Mouse (Mus musculus): Measurements from ENCODE around the gene Madcam1.

GRCm38 (mm10) chr10:79700676-79701075, 36.3 kb downstream of the Madcam1 start:
- TF ChIP-seq CTCF (IDR thresholded peaks at IDR 0.05; ENCODE audit: control insufficient read depth, insufficient read depth, insufficient read length): no peak
- no peak for TF ChIP-seq MAX (IDR thresholded peaks at IDR 0.05)
- TF ChIP-seq USF1 (IDR thresholded peaks at IDR 0.05; ENCODE audit: low read depth): no peak
- no peak for TF ChIP-seq CEBPB (IDR thresholded peaks at IDR 0.05; ENCODE audit: low read depth)
- TF ChIP-seq MYOG (IDR thresholded peaks at IDR 0.05; ENCODE audit: control insufficient read depth, extremely low read depth, insufficient read length): no peak
